Mouse (Mus musculus) ES-E14 (cell line): ENCODE data around the gene Shq1.

Experiments
- CHD2 ChIP-seq: IDR thresholded peaks from 2 replicates; pipeline ENCODE4 v1.6.1; 2014; ENCODE audit warnings: mild to moderate bottlenecking, low read depth, low read length, inconsistent platforms
- HCFC1 ChIP-seq: IDR thresholded peaks from 2 replicates; pipeline ENCODE4 v1.6.1; 2012; ENCODE audit warnings: low read length, inconsistent platforms, borderline replicate concordance; ENCODE audit not compliant: insufficient read depth
- ZC3H11A ChIP-seq: IDR thresholded peaks from 2 replicates; pipeline ENCODE4 v1.6.1; 2012; ENCODE audit warnings: low read depth, mild to moderate bottlenecking, inconsistent platforms, low read length, borderline replicate concordance

GRCm38 (mm10) chr6:100720098-100720501 is 49.1 kb upstream of the Shq1 start:
- no peak for TF ChIP-seq ZC3H11A
- TF ChIP-seq HCFC1 = no peak
- no peak for TF ChIP-seq CHD2
